Mouse (Mus musculus): ENCODE measurements around the gene Doc2g. TPM values are rescaled to one million over a fixed set of nuclear protein-coding genes. Genes with fewer than 3 reads are reported as not detected.
"Not testable (repeated sequence)": the region's sequence is repeated elsewhere in the genome, so short reads cannot be mapped to it uniquely, and the experiment has no call there.

The Doc2g gene
- polyA plus RNA-seq (2014; fragmentation: Nextera tagmentation; extraction: Ambion mirVana), result 85.2 and 90.7 TPM in 2 replicates

- Histone ChIP-seq H3K4me1 (ENCODE audit: control insufficient read depth in 2 of 2, insufficient read depth in 2 of 2, low read length in 2 of 2) (peaks cover 44 to 49% of the 10 kb centered on the region in 2 experiments), H3K27me3 (ENCODE audit: control insufficient read depth, insufficient read depth, low read length) (no peaks in the 10 kb centered on the region), H3K4me3 (ENCODE audit: control insufficient read depth in 1 of 2, insufficient read depth in 1 of 2, low read depth in 1 of 2, low read length in 2 of 2) (peak within 1 kb of the TSS; percentile 16 to 38), H3K36me3 (ENCODE audit: control insufficient read depth, insufficient read depth, low read length) (peaks cover 34% of the 10 kb centered on the region), H3K4me2 (ENCODE audit: low read length) (peak within 1 kb of the TSS; percentile 67), H3K27ac (replicated peaks in 1 of 2; ENCODE audit: control insufficient read depth in 1 of 2, insufficient read depth in 1 of 2, low read depth in 2 of 2, low read length in 2 of 2) (peak within 1 kb of the TSS; percentile 93 to 99), H3K9me3 (ENCODE audit: control insufficient read depth, low read length) (no peaks in the 10 kb centered on the region), H3K9ac (ENCODE audit: low read length) (peak within 1 kb of the TSS; percentile 91)
- 32% methylated on average over 1 of the region's 1 CpGs for whole genome bisulfite sequencing
- ATAC-seq (ENCODE audit: insufficient number of reproducible peaks, insufficient read depth, low FRiP score, low read depth), result peak; percentile 48
Observed at GRCm38 (mm10) chr19:4003112-4003511, at the start of gene Doc2g. Gene Doc2g (plus strand): TSS chr19:4003313.

- ATAC-seq (ENCODE audit: insufficient number of reproducible peaks, insufficient read depth, low FRiP score, low read depth), result no peak
- H3K27ac ChIP-seq (replicated peaks in 1 of 2; ENCODE audit: control insufficient read depth in 1 of 2, insufficient read depth in 1 of 2, low read depth in 2 of 2, low read length in 2 of 2), result no peak overlapping the region
- 0 out of 4 replicates have a peak, but pooled peaks cover 0 to 4% of the 10 kb centered on the region in 2 experiments for H3K4me1 ChIP-seq (ENCODE audit: control insufficient read depth in 2 of 2, insufficient read depth in 2 of 2, low read length in 2 of 2)
- H3K4me2 ChIP-seq (ENCODE audit: low read length), result no peak overlapping the region
- H3K9ac ChIP-seq (ENCODE audit: low read length), result no peak overlapping the region
- no peak overlapping the region for H3K4me3 ChIP-seq (ENCODE audit: control insufficient read depth in 1 of 2, insufficient read depth in 1 of 2, low read depth in 1 of 2, low read length in 2 of 2)
- no peaks in the 10 kb centered on the region for H3K36me3 ChIP-seq (ENCODE audit: control insufficient read depth, insufficient read depth, low read length)
- H3K27me3 ChIP-seq (ENCODE audit: control insufficient read depth, insufficient read depth, low read length), result 0 out of 2 replicates have a peak, but pooled peaks cover 3% of the 10 kb centered on the region
- 83% methylated on average over 3 of the region's 3 CpGs for WGBS
- no peaks in the 10 kb centered on the region for H3K9me3 ChIP-seq (ENCODE audit: control insufficient read depth, low read length)
Observed at GRCm38 (mm10) chr19:3955033-3955432, 48.1 kb upstream of the Doc2g start.

- Histone ChIP-seq H3K9ac (ENCODE audit: low read length) (no peak overlapping the region), H3K36me3 (ENCODE audit: control insufficient read depth, insufficient read depth, low read length) (no peaks in the 10 kb centered on the region), H3K27me3 (ENCODE audit: control insufficient read depth, insufficient read depth, low read length) (0 out of 2 replicates have a peak, but pooled peaks cover 3% of the 10 kb centered on the region), H3K4me3 (ENCODE audit: control insufficient read depth in 1 of 2, insufficient read depth in 1 of 2, low read depth in 1 of 2, low read length in 2 of 2) (no peak overlapping the region), H3K4me2 (ENCODE audit: low read length) (no peak overlapping the region), H3K4me1 (ENCODE audit: control insufficient read depth in 2 of 2, insufficient read depth in 2 of 2, low read length in 2 of 2) (0 out of 4 replicates have a peak, but pooled peaks cover 0 to 4% of the 10 kb centered on the region in 2 experiments), H3K27ac (replicated peaks in 1 of 2; ENCODE audit: control insufficient read depth in 1 of 2, insufficient read depth in 1 of 2, low read depth in 2 of 2, low read length in 2 of 2) (no peak overlapping the region), H3K9me3 (ENCODE audit: control insufficient read depth, low read length) (no peaks in the 10 kb centered on the region)
- no peak for ATAC-seq (ENCODE audit: insufficient number of reproducible peaks, insufficient read depth, low FRiP score, low read depth)
- 10% methylated on average over 4 of the region's 4 CpGs for WGBS
Observed at GRCm38 (mm10) chr19:3955804-3956203, 47.3 kb upstream of the Doc2g start.

GRCm38 (mm10) chr19:3957296-3958036 is 45.6 kb upstream of the Doc2g start:
- WGBS, result 81% methylated on average over 5 of the region's 5 CpGs

GRCm38 (mm10) chr19:3958470-3958869 is 44.6 kb upstream of the Doc2g start, which contains the start of gene Aldh3b3:
Gene Aldh3b3 (plus strand): TSS chr19:3958645.
- 55% methylated on average over 4 of the region's 4 CpGs for WGBS
- Histone ChIP-seq H3K4me1 (ENCODE audit: control insufficient read depth in 2 of 2, insufficient read depth in 2 of 2, low read length in 2 of 2) (peaks cover 0 to 6% of the 10 kb centered on the region in 2 experiments; a peak in 1 of 4 replicates), H3K9ac (ENCODE audit: low read length) (no peak within 1 kb of the TSS), H3K9me3 (ENCODE audit: control insufficient read depth, low read length) (no peaks in the 10 kb centered on the region), H3K27me3 (ENCODE audit: control insufficient read depth, insufficient read depth, low read length) (0 out of 2 replicates have a peak, but pooled peaks cover 3% of the 10 kb centered on the region), H3K4me2 (ENCODE audit: low read length) (no peak within 1 kb of the TSS), H3K36me3 (ENCODE audit: control insufficient read depth, insufficient read depth, low read length) (no peaks in the 10 kb centered on the region), H3K4me3 (ENCODE audit: control insufficient read depth in 1 of 2, insufficient read depth in 1 of 2, low read depth in 1 of 2, low read length in 2 of 2) (no peak within 1 kb of the TSS), H3K27ac (replicated peaks in 1 of 2; ENCODE audit: control insufficient read depth in 1 of 2, insufficient read depth in 1 of 2, low read depth in 2 of 2, low read length in 2 of 2) (no peak within 1 kb of the TSS)
- no peak for ATAC-seq (ENCODE audit: insufficient number of reproducible peaks, insufficient read depth, low FRiP score, low read depth)

More at GRCm38 (mm10) chr19:3957296-3958036, 45.6 kb upstream of the Doc2g start:
- not testable (repeated sequence) for H3K9me3 ChIP-seq (ENCODE audit: control insufficient read depth, low read length); H3K4me2 ChIP-seq (ENCODE audit: low read length); H3K27ac ChIP-seq (replicated peaks in 1 of 2; ENCODE audit: control insufficient read depth in 1 of 2, insufficient read depth in 1 of 2, low read depth in 2 of 2, low read length in 2 of 2); H3K9ac ChIP-seq (ENCODE audit: low read length); ATAC-seq (ENCODE audit: insufficient number of reproducible peaks, insufficient read depth, low FRiP score, low read depth); H3K4me3 ChIP-seq (ENCODE audit: control insufficient read depth in 1 of 2, insufficient read depth in 1 of 2, low read depth in 1 of 2, low read length in 2 of 2); H3K36me3 ChIP-seq (ENCODE audit: control insufficient read depth, insufficient read depth, low read length); H3K4me1 ChIP-seq (ENCODE audit: control insufficient read depth in 2 of 2, insufficient read depth in 2 of 2, low read length in 2 of 2); H3K27me3 ChIP-seq (ENCODE audit: control insufficient read depth, insufficient read depth, low read length)

- Histone ChIP-seq H3K4me1 (ENCODE audit: control insufficient read depth in 2 of 2, insufficient read depth in 2 of 2, low read length in 2 of 2) (peaks cover 0 to 6% of the 10 kb centered on the region in 2 experiments; a peak in 1 of 4 replicates), H3K9ac (ENCODE audit: low read length) (no peak overlapping the region), H3K27me3 (ENCODE audit: control insufficient read depth, insufficient read depth, low read length) (0 out of 2 replicates have a peak, but pooled peaks cover 3% of the 10 kb centered on the region), H3K27ac (replicated peaks in 1 of 2; ENCODE audit: control insufficient read depth in 1 of 2, insufficient read depth in 1 of 2, low read depth in 2 of 2, low read length in 2 of 2) (no peak overlapping the region), H3K4me2 (ENCODE audit: low read length) (no peak overlapping the region), H3K36me3 (ENCODE audit: control insufficient read depth, insufficient read depth, low read length) (no peaks in the 10 kb centered on the region), H3K9me3 (ENCODE audit: control insufficient read depth, low read length) (no peaks in the 10 kb centered on the region), H3K4me3 (ENCODE audit: control insufficient read depth in 1 of 2, insufficient read depth in 1 of 2, low read depth in 1 of 2, low read length in 2 of 2) (no peak overlapping the region)
- ATAC-seq (ENCODE audit: insufficient number of reproducible peaks, insufficient read depth, low FRiP score, low read depth), result no peak
Observed at GRCm38 (mm10) chr19:3959030-3959429, 44.1 kb upstream of the Doc2g start.

- Histone ChIP-seq H3K4me1 (ENCODE audit: control insufficient read depth in 2 of 2, insufficient read depth in 2 of 2, low read length in 2 of 2) (peaks cover 0 to 6% of the 10 kb centered on the region in 2 experiments; a peak in 1 of 4 replicates), H3K4me3 (ENCODE audit: control insufficient read depth in 1 of 2, insufficient read depth in 1 of 2, low read depth in 1 of 2, low read length in 2 of 2) (no peak overlapping the region), H3K27ac (replicated peaks in 1 of 2; ENCODE audit: control insufficient read depth in 1 of 2, insufficient read depth in 1 of 2, low read depth in 2 of 2, low read length in 2 of 2) (no peak overlapping the region), H3K36me3 (ENCODE audit: control insufficient read depth, insufficient read depth, low read length) (no peaks in the 10 kb centered on the region), H3K9ac (ENCODE audit: low read length) (no peak overlapping the region), H3K27me3 (ENCODE audit: control insufficient read depth, insufficient read depth, low read length) (0 out of 2 replicates have a peak, but pooled peaks cover 3% of the 10 kb centered on the region), H3K9me3 (ENCODE audit: control insufficient read depth, low read length) (no peaks in the 10 kb centered on the region), H3K4me2 (ENCODE audit: low read length) (no peak overlapping the region)
- ATAC-seq (ENCODE audit: insufficient number of reproducible peaks, insufficient read depth, low FRiP score, low read depth), result no peak
- 82% methylated on average over 5 of the region's 5 CpGs for WGBS
Observed at GRCm38 (mm10) chr19:3960211-3960610, 42.9 kb upstream of the Doc2g start.
